Mouse (Mus musculus): Measurements from ENCODE around the gene Ndufv2.

DNA sequence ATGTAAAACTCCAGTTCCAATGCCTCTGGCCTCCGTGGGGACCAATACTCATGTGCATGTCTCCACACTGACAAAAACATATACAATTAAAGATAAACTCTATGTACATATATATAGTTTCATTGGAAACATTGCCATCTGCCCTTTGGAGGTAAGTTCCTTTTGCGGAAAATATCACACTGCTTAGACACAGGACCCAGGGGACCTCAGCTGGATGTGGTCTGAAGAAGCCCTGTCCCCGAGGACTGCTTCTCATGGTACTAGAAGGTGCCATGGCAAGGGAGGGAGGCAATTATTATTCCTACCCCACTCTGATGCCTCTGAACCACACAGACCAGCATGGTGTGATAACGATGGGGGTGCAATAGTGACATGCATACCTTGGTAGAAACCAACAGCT, 43.2 kb downstream of the Ndufv2 start:
- TF ChIP-seq CHD2 (IDR thresholded peaks at IDR 0.05; ENCODE audit: low read depth, low read length) (no peak), MAFK (IDR thresholded peaks at IDR 0.05; ENCODE audit: insufficient read depth, low read depth, low read length) (no peak), ZNF384 (IDR thresholded peaks at IDR 0.05; ENCODE audit: low read depth, low read length) (no peak), HCFC1 (IDR thresholded peaks at IDR 0.05; ENCODE audit: borderline replicate concordance, insufficient read depth, low read length) (no peak), ZC3H11A (IDR thresholded peaks at IDR 0.05; ENCODE audit: borderline replicate concordance, low read depth, low read length) (no peak)
